Mouse (Mus musculus): Measurements from ENCODE around the gene Dll4. TPM values are rescaled to one million over a fixed set of nuclear protein-coding genes. Genes with fewer than 3 reads are reported as not detected.
A peak's percentile ranks its signal among the peaks of the same experiment; 100 is the strongest.

Gene Dll4
- polyA plus RNA-seq, 1 experiment from 2014 or later, result 6.7 TPM

- Histone ChIP-seq H3K4me3 (peak overlapping the region; percentile 48), H3K4me1 (peaks cover 51% of the 10 kb centered on the region), H3K4me2 (peak overlapping the region; percentile 91), H3K27ac (no peak overlapping the region), H3K9ac (no peak overlapping the region), H3K9me3 (no peaks in the 10 kb centered on the region), H3K36me3 (no peaks in the 10 kb centered on the region), H3K27me3 (peaks cover 94% of the 10 kb centered on the region)
- WGBS, result 1% methylated on average over 30 of the region's 30 CpGs
- no peak for ATAC-seq (ENCODE audit: insufficient number of reproducible peaks, low FRiP score, low TSS enrichment, low read depth)
These were observed 1.5 kb downstream of the Dll4 start for GRCm38 (mm10) chr2:119327102-119327480.

- H3K27ac ChIP-seq, result no peak overlapping the region
- no peak overlapping the region for H3K9ac ChIP-seq
- ATAC-seq (ENCODE audit: insufficient number of reproducible peaks, low FRiP score, low TSS enrichment, low read depth), result no peak
These were observed 2.5 kb downstream of the Dll4 start for GRCm38 (mm10) chr2:119327942-119328526.

DNA sequence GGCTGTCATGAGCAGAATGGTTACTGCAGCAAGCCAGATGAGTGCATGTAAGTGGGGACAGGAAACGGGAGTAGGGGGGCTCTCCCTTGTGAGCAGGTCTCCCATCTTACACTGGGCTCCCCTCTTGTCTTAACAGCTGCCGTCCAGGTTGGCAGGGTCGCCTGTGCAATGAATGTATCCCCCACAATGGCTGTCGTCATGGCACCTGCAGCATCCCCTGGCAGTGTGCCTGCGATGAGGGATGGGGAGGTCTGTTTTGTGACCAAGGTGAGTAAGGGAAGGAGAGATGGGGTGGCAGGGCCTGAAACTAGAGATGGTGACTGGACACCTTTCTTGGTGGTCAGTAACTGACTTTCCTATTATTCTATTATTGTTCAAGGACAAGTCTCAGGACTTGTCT lies 3.0 kb downstream of the Dll4 start:
- no peaks in the 10 kb centered on the region for H3K9me3 ChIP-seq
- no peak overlapping the region for H3K27ac ChIP-seq
- no peak overlapping the region for H3K9ac ChIP-seq
- 42% methylated on average over 5 of the region's 5 CpGs for WGBS
- no peak for ATAC-seq (ENCODE audit: insufficient number of reproducible peaks, low FRiP score, low TSS enrichment, low read depth)
- H3K4me2 ChIP-seq, result 0 out of 2 replicates have a peak overlapping the region, but pooled peaks have one; percentile 3
- H3K27me3 ChIP-seq, result peaks cover 82% of the 10 kb centered on the region
- H3K4me1 ChIP-seq, result peaks cover 42% of the 10 kb centered on the region
- H3K4me3 ChIP-seq, result no peak overlapping the region
- no peaks in the 10 kb centered on the region for H3K36me3 ChIP-seq

More at GRCm38 (mm10) chr2:119327942-119328526, 2.5 kb downstream of the Dll4 start:
- H3K36me3 ChIP-seq, result no peaks in the 10 kb centered on the region
- H3K27me3 ChIP-seq, result peaks cover 88% of the 10 kb centered on the region
- peaks cover 42% of the 10 kb centered on the region for H3K4me1 ChIP-seq
- no peaks in the 10 kb centered on the region for H3K9me3 ChIP-seq
- 20% methylated on average over 11 of the region's 11 CpGs for WGBS
- H3K4me2 ChIP-seq, result 0 out of 2 replicates have a peak overlapping the region, but pooled peaks have one; percentile 3
- peak overlapping the region; percentile 0; the same call in 1 of the 2 replicates for H3K4me3 ChIP-seq

DNA sequence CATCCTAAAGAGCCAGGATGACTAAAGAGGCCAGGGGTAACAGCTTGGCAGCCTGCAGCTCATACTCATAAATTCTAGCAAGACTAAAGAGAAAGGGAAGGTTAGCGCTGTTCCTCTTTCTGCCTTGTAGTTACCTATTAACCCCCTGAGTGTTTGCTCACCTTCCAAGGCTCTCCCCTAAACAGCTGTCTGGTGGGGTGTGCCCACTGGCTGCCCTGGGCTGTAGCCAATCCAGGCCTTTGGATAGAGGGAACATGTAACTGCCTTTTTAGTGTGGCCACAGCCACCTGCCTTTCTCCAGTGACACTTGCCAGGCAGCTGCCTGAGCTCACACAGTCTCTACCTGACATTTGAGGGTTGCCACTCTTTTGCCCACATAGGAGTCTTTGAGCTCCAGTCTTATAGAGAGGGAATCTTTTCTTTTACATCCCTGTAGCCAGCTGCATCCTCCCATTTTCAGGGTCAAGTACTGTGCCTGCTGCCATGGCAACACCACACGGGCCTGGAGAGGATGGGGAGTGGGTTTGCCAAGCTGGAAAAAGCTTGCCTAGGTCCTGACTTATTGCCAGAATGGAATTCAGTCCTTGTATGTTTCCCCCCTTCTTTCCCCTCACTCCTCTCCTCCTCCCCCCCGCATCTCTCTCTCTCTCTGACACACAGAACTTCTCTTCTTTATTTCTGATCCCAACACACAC lies 3.7 kb downstream of the Dll4 start:
- no peak for ATAC-seq (ENCODE audit: insufficient number of reproducible peaks, low FRiP score, low TSS enrichment, low read depth)
- WGBS, result 42% methylated on average over 3 of the region's 3 CpGs
- peaks cover 36% of the 10 kb centered on the region for H3K4me1 ChIP-seq

GRCm38 (mm10) chr2:119330795-119331194 lies 5.2 kb downstream of the Dll4 start:
- Histone ChIP-seq H3K4me2 (no peak overlapping the region), H3K27ac (no peak overlapping the region), H3K4me1 (peaks cover 21% of the 10 kb centered on the region), H3K36me3 (no peaks in the 10 kb centered on the region), H3K9me3 (no peaks in the 10 kb centered on the region), H3K27me3 (peaks cover 61% of the 10 kb centered on the region), H3K9ac (no peak overlapping the region), H3K4me3 (no peak overlapping the region)
- ATAC-seq (ENCODE audit: insufficient number of reproducible peaks, low FRiP score, low TSS enrichment, low read depth), result no peak
- WGBS, result 91% methylated on average over 8 of the region's 8 CpGs

More for the DNA sequence above, 3.7 kb downstream of the Dll4 start:
- Histone ChIP-seq H3K36me3 (no peaks in the 10 kb centered on the region), H3K4me3 (no peak overlapping the region), H3K9me3 (no peaks in the 10 kb centered on the region), H3K27me3 (peaks cover 75% of the 10 kb centered on the region), H3K4me2 (no peak overlapping the region), H3K27ac (no peak overlapping the region), H3K9ac (no peak overlapping the region)

- peaks cover 8% of the 10 kb centered on the region for H3K4me1 ChIP-seq
- peaks cover 47% of the 10 kb centered on the region for H3K27me3 ChIP-seq
- no peaks in the 10 kb centered on the region for H3K36me3 ChIP-seq
- 69% methylated on average over 24 of the region's 24 CpGs for WGBS
- H3K4me3 ChIP-seq, result no peak overlapping the region
- H3K27ac ChIP-seq, result no peak overlapping the region
- no peaks in the 10 kb centered on the region for H3K9me3 ChIP-seq
- no peak for ATAC-seq (ENCODE audit: insufficient number of reproducible peaks, low FRiP score, low TSS enrichment, low read depth)
- H3K4me2 ChIP-seq, result no peak overlapping the region
- H3K9ac ChIP-seq, result no peak overlapping the region
These were observed 6.6 kb downstream of the Dll4 start for GRCm38 (mm10) chr2:119332177-119332661.

DNA sequence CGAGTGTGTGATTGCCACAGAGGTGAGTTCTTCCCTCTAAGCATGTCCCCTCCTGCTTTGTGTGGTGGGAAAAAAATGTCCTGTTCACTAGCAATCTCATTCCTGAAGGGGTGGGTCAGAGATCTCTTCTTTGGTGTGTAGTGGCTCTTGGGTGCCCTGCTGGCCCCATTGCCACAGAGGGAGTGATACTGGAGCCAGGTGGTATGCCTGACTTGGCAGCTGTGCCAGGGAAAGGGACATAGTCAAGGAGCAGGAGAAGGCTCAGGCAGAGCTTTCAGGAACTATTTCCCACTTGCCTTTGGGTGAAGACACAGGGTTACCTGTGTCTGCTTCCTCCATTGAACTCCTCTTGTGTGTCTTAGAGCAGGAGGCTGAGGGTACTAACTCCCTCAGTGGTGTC lies 8.6 kb downstream of the Dll4 start:
- no peak for ATAC-seq (ENCODE audit: insufficient number of reproducible peaks, low FRiP score, low TSS enrichment, low read depth)

DNA sequence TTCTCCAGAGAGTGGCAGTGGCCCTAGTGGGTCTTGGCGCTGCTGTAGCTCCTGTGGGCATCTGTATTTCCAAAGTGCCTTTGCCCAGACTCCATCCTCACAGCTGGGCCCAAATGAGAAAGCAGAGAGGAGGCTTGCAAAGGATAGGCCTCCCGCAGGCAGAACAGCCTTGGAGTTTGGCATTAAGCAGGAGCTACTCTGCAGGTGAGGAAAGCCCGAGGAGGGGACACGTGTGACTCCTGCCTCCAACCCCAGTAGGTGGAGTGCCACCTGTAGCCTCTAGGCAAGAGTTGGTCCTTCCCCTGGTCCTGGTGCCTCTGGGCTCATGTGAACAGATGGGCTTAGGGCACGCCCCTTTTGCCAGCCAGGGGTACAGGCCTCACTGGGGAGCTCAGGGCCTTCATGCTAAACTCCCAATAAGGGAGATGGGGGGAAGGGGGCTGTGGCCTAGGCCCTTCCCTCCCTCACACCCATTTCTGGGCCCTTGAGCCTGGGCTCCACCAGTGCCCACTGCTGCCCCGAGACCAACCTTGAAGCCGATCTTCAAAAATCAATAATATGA lies 9.5 kb downstream of the Dll4 start:
- Histone ChIP-seq H3K27me3 (peaks cover 23% of the 10 kb centered on the region), H3K9me3 (no peaks in the 10 kb centered on the region), H3K27ac (no peak overlapping the region), H3K4me2 (no peak overlapping the region), H3K9ac (no peak overlapping the region), H3K4me1 (peaks cover 6% of the 10 kb centered on the region; the same call in 1 of the 2 replicates), H3K36me3 (no peaks in the 10 kb centered on the region), H3K4me3 (no peak overlapping the region)
- no peak for ATAC-seq (ENCODE audit: insufficient number of reproducible peaks, low FRiP score, low TSS enrichment, low read depth)
- WGBS, result 68% methylated on average over 7 of the region's 7 CpGs

More for the DNA sequence above, 8.6 kb downstream of the Dll4 start:
- Histone ChIP-seq H3K4me1 (peaks cover 6% of the 10 kb centered on the region; the same call in 1 of the 2 replicates), H3K27me3 (peaks cover 27% of the 10 kb centered on the region), H3K4me2 (no peak overlapping the region), H3K9ac (no peak overlapping the region), H3K9me3 (no peaks in the 10 kb centered on the region), H3K4me3 (no peak overlapping the region), H3K27ac (no peak overlapping the region), H3K36me3 (no peaks in the 10 kb centered on the region)
- WGBS, result 56% methylated on average over 1 of the region's 1 CpGs

DNA sequence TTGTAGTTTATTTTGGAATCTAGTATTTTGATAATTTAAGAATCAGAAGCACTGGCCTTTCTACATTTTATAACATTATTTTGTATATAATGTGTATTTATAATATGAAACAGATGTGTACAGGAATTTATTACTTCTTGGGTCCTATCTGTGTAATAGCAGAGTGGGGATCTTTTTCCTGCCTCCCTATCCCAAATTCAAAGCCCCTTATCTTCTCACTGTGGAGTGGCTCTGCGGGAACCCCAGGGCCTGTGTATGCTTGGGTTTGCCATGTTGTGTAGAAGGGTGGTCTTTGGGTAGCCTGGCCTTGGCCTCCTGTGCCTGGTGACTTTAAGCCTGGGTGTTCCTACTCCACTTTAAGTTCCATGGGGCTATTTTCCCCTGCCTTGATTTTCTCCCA lies 10.0 kb downstream of the Dll4 start:
- WGBS, result 86% methylated on average over 1 of the region's 1 CpGs
- ATAC-seq (ENCODE audit: insufficient number of reproducible peaks, low FRiP score, low TSS enrichment, low read depth), result no peak
- Histone ChIP-seq H3K4me2 (no peak overlapping the region), H3K27me3 (peaks cover 19% of the 10 kb centered on the region), H3K4me1 (peaks cover 6% of the 10 kb centered on the region; the same call in 1 of the 2 replicates), H3K36me3 (no peaks in the 10 kb centered on the region), H3K9ac (no peak overlapping the region), H3K9me3 (no peaks in the 10 kb centered on the region), H3K4me3 (no peak overlapping the region), H3K27ac (no peak overlapping the region)

- ATAC-seq (ENCODE audit: insufficient number of reproducible peaks, low FRiP score, low TSS enrichment, low read depth), result no peak
These were observed 10.4 kb downstream of the Dll4 start for GRCm38 (mm10) chr2:119336002-119336401.

DNA sequence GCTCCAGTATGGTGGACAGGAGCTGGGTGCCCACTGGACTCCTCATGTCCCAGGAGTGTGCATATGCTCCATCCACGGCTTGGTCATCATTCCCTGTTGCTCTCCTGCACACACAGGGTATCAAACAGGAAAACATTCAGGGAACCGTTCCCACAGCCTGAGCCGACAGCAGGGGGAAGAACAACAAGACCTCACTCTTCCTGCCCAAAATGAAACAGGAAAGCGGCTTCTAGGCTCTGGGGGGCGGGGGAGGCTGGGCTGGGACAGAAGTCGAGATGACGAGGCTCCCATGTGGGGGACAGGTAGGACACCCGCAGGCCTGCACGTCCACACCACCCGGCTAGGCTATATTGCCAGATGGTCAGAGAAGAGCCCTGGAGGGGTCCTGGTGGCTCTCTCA lies 10.9 kb downstream of the Dll4 start:
- Histone ChIP-seq H3K27ac (no peak overlapping the region), H3K9ac (no peak overlapping the region), H3K27me3 (peaks cover 9% of the 10 kb centered on the region), H3K4me1 (peaks cover 6% of the 10 kb centered on the region; the same call in 1 of the 2 replicates), H3K9me3 (no peaks in the 10 kb centered on the region), H3K4me2 (no peak overlapping the region), H3K36me3 (no peaks in the 10 kb centered on the region), H3K4me3 (no peak overlapping the region)
- WGBS, result 59% methylated on average over 10 of the region's 10 CpGs
- no peak for ATAC-seq (ENCODE audit: insufficient number of reproducible peaks, low FRiP score, low TSS enrichment, low read depth)

More at GRCm38 (mm10) chr2:119336002-119336401, 10.4 kb downstream of the Dll4 start:
- WGBS, result 78% methylated on average over 2 of the region's 2 CpGs
- no peaks in the 10 kb centered on the region for H3K36me3 ChIP-seq
- H3K4me3 ChIP-seq, result no peak overlapping the region
- H3K9ac ChIP-seq, result no peak overlapping the region
- no peak overlapping the region for H3K4me2 ChIP-seq
- peaks cover 6% of the 10 kb centered on the region; the same call in 1 of the 2 replicates for H3K4me1 ChIP-seq
- no peaks in the 10 kb centered on the region for H3K9me3 ChIP-seq
- no peak overlapping the region for H3K27ac ChIP-seq
- H3K27me3 ChIP-seq, result peaks cover 14% of the 10 kb centered on the region
